Mouse (Mus musculus) bone marrow macrophage, adult 2 months (primary cell): ENCODE results near the gene Olfr555.

Experiments used
- CTCF ChIP-seq: IDR thresholded peaks from 2 replicates; pipeline ENCODE4 v1.5.1; 2012; ENCODE audit warnings: low read depth, mild to moderate bottlenecking, low read length, moderate library complexity
- POLR2A ChIP-seq: IDR thresholded peaks from 2 replicates; pipeline ENCODE4 v1.6.1; 2012; ENCODE audit warnings: mild to moderate bottlenecking, low read depth, low read length, borderline replicate concordance

DNA sequence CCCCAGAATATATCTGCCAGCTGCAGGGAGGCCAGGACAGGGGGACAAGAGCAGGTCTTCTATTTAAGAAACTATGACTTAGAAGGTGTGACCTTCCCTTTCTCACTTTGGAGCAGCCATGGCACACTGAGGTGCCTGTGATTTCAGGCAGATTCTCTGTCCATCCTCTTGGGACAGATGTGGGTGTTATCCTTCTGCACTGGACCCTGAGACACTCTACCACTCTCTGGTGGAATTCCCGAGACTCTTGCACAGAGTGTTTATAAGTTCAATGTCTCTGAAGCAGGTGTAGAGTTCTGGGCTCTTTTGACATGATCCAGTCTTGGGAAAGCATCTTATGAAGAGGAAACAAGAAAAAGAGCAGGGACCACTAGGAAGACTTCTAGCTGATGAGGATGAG, 20.5 kb upstream of the Olfr555 start, which contains the start of gene Olfr554:
- TF ChIP-seq CTCF (no peak), POLR2A (no peak)
